Mouse (Mus musculus): Measurements from ENCODE around the gene Gm28230. TPM values are rescaled to one million over a fixed set of nuclear protein-coding genes. Genes with fewer than 3 reads are reported as not detected.

Gene Gm28230
- total RNA-seq, 2 experiments from 2014 or later = not detected

- no peak for ATAC-seq (replicated peaks; ENCODE audit: low FRiP score, poor library complexity, severe bottlenecking)
These were observed 6.1 kb upstream of the Gm28230 start for GRCm38 (mm10) chr2:74720384-74720783.

DNA sequence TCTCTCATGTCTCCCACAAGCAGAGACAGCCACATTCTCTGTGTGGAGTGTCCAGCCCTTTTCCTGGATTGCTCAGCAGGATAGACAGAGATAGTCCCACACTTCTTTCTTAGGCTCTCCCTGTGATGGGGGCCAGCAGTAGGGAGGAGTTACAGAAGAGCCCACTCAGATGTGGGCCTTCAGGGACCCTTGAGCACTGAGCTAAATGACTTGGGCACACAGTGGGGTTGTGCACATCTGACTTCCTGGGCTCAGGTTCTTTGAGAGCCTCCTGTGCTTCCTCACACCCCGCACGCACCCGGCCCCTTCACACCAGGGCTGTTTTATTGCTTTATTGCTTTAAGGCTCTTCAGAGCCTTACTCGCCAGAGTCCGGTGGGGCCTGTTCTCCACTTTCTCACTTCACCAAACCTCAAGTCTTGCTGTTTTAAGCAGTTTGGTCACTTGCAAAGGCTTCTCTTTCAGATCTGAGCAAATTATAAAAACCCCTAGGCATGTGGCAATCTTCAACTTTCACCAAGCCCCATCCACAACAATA, 5.5 kb upstream of the Gm28230 start:
- ATAC-seq (replicated peaks; ENCODE audit: low FRiP score, poor library complexity, severe bottlenecking) = no peak

DNA sequence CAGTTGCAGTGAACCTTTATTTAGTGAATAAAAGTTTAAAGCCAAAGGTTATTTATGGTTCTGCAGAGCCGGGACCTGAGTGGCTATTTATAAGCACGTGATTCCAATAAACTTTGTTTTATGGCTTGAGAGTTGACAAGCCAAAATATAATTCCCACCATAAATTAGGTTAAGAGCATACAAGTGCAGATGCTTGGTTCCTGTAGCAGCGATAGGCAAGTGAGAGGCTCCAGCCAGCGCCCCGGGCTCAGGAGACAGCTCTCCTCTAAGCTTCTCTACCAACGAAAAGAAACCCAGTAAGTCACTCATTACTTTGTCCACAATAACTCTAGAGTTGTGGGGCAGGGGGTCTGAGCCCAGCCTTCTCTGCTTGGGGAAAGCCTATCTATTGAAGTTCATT, 4.6 kb upstream of the Gm28230 start:
- no peak for ATAC-seq (replicated peaks; ENCODE audit: low FRiP score, poor library complexity, severe bottlenecking)

- ATAC-seq (replicated peaks; ENCODE audit: low FRiP score, poor library complexity, severe bottlenecking) = no peak
These were observed 3.6 kb upstream of the Gm28230 start for GRCm38 (mm10) chr2:74722949-74723348.

DNA sequence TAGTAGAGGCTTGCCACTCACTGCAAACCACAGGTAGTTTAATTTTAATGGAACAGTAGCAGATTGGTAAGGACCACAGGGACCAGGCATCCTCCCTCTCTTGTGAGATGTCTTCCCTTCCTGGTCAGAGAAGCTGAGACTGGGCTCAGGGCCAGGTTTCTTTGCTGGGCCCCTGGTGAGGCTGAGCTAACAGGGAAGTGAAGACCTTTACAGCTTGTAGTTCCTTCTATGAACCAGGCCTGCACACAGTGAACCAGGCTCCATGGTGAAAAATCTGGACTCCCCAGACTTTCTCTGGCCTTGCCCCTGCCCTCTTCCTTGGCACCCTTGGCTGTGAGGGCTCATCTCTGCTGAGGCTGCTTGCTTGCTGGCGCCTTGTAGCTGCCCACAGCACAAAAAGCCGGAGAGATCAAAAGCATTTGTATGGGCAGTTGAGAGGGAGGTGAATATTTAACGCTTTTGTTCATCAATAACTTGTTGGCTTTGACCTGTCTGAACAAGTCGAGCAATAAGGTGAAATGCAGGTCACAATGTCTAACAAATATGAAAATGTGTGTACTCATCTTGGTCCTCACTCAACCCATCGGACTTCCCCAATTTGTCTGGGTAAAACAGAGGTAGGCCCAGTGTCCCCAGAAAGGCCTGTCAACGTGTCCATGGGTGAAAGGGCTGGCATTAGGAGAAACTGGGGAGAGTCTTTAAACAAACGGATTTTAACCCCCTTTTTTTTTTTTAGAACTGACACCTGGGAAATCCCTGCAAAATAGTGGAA, 2.1 kb upstream of the Gm28230 start:
- ATAC-seq (replicated peaks; ENCODE audit: low FRiP score, poor library complexity, severe bottlenecking) = no peak

- ATAC-seq (replicated peaks; ENCODE audit: low FRiP score, poor library complexity, severe bottlenecking) = no peak
These were observed 1.4 kb upstream of the Gm28230 start for GRCm38 (mm10) chr2:74725171-74725570.

DNA sequence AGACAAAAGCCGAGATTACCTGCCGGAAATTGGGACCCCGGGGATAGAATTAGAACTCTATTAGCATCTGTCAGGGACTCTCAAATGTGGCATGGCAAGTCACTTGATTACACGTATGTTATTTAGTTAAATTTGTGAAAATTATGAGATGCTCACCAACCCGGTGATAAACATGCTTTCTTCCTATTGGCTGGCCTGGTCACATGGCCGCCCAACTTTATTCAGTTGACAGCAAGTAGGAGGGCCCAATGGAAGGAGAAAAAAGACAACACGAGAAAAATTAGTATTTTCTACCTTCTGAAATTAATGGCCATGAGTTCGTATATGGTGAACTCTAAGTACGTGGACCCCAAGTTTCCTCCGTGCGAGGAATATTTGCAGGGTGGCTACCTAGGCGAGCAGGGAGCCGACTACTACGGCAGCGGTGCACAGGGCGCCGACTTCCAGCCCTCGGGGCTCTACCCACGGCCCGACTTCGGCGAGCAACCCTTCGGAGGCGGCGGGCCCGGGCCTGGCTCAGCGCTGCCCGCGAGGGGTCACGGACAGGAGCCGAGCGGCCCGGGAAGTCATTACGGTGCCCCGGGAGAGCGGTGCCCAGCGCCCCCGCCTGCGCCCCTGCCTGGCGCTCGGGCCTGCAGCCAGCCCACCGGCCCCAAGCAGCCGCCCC, 578 bp downstream of the Gm28230 start:
- ATAC-seq (replicated peaks; ENCODE audit: low FRiP score, poor library complexity, severe bottlenecking) = no peak

DNA sequence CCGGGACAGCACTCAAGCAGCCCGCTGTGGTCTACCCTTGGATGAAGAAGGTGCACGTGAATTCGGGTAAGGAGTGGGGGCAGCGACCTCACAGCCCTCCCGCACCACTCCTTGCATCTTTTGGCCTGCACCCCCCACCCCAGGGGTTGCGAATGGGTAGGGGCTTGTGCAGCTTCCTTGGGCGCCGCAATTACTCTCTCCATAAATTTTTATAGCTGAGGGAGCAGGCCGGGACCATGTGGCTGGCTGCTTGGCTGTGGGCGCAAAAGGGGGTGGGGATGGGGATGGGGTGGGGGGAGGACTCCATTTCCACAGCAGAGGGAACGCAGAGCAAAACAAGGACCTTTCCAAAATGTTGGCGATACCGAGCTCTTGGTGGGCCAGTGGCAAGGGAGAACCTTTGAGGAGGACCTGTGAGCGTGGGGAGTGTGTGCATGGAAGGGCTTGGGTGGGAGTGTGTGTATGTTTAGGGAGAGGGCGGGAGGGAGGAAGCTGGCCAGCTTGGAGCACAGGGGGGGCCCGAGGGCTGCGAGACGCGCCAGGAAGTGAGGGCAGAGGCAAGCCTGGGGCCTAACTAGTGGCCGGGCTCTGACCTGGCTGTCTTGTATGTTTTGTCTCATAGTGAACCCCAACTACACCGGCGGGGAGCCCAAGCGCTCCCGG, 1.2 kb downstream of the Gm28230 start:
- ATAC-seq (replicated peaks; ENCODE audit: low FRiP score, poor library complexity, severe bottlenecking) = no peak

DNA sequence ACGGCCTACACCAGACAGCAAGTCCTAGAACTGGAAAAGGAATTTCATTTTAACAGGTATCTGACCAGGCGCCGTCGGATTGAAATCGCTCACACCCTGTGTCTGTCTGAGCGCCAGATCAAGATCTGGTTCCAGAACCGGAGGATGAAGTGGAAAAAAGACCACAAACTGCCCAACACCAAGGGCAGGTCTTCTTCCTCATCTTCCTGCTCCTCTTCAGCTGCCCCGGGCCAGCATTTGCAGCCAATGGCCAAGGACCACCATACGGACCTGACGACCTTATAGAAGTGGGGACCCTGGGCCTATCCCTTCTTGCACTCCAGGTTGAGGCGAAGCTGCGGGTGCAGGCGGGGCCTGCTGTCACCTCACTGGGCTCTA, 1.8 kb downstream of the Gm28230 start:
- ATAC-seq (replicated peaks; ENCODE audit: low FRiP score, poor library complexity, severe bottlenecking) = no peak

DNA sequence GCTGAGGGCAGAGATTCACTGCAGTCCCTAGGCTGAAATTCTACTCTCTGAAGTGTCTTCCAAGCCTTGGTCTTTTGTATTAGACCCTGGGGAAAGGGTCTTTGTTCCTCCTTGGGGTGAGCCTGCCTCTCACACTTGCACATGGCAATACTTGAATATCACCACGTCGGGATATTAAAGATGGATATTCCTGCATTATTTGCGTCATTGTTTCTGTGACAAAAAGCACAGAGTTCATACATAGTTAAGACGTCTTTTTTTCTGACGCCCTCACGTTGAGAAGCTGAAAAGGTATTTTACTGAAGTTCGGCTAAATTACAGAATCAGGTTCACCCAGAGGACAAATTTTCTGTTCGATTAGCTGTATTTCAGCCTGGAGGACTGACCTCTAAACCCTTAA, 3.8 kb downstream of the Gm28230 start:
- no peak for ATAC-seq (replicated peaks; ENCODE audit: low FRiP score, poor library complexity, severe bottlenecking)

DNA sequence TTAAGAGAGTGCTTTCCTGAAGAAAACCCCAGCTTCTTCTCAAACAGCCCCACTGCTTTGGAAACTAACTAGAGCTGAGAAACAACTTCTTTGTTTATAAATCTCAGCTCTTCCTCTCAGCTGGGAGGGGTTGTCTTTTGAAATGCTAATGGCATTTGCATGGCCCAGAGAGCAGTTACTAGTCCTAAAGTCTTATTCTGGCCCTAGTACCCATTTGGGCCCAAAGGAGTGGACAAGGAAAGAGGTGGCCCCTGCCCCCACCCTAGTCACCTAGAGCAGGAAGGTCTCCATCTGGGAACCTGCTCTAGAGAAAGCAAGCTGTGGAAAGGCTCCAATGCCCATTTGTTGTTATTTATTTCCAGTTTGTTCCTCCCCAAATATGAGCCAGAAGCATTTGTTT, 4.5 kb downstream of the Gm28230 start:
- no peak for ATAC-seq (replicated peaks; ENCODE audit: low FRiP score, poor library complexity, severe bottlenecking)

- no peak for ATAC-seq (replicated peaks; ENCODE audit: low FRiP score, poor library complexity, severe bottlenecking)
These were observed 5.4 kb downstream of the Gm28230 start for GRCm38 (mm10) chr2:74731799-74732512.

DNA sequence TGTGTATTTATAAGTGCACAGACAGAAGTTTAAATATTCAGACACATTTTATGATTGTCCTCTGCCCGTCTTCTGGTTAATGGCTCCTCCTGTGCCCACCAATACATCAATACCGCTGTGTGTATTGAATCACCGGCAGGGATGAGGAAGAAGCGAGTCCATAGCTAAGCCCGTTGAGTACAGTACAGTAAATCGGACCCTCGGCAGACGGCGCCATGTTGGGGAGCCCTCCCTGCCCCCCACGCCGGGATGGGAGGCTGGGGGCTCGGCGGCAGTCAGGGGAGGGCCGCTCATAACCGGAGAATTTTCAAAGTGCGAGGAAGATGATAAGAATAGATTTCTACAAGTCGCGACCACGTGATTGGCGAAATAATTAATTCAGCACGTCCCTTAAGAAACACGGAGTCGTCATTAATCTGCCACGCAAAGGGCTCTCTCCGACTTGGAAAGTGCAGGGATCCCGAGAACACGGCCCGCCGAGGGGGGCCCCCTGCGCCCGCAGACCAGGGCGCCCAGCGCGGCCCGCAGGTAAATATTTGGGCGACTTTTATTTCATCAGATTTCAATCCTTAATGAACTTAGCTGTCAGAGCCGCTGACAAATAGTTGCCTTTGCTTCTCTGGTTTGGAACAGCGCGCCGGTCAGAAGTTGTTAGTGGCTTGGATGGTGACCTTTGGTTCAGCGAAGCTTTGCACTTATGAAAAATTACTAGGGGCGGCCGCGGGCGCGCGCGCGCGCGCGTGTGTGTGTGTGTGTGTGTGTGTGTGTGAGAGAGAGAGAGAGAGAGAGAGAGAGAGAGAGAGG, 6.2 kb downstream of the Gm28230 start:
- ATAC-seq (replicated peaks; ENCODE audit: low FRiP score, poor library complexity, severe bottlenecking) = no peak

GRCm38 (mm10) chr2:74733317-74733661, 6.8 kb downstream of the Gm28230 start:
- ATAC-seq (replicated peaks; ENCODE audit: low FRiP score, poor library complexity, severe bottlenecking) = no peak

- ATAC-seq (replicated peaks; ENCODE audit: low FRiP score, poor library complexity, severe bottlenecking) = no peak
These were observed 7.2 kb downstream of the Gm28230 start for GRCm38 (mm10) chr2:74733765-74734164.

DNA sequence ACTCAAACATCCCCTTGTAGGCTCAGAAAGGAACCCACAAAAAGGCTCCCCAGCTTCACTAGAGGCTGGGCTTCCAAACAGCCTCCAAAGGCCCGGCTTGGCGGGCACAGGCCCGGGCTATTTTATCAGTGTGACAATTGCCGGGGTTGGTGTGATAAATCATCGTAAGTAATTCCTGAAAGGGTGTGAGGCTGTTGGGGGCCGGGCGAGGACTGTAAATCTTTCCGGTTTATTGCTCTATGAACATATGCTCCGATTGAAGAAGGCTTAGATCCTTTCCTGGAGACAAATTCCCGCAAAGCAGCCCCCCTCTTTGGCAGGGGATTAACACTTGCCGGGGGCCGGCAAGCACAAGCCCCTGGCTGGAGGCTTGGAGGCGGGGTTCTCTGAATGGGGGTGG, 7.9 kb downstream of the Gm28230 start:
- ATAC-seq (replicated peaks; ENCODE audit: low FRiP score, poor library complexity, severe bottlenecking) = no peak

DNA sequence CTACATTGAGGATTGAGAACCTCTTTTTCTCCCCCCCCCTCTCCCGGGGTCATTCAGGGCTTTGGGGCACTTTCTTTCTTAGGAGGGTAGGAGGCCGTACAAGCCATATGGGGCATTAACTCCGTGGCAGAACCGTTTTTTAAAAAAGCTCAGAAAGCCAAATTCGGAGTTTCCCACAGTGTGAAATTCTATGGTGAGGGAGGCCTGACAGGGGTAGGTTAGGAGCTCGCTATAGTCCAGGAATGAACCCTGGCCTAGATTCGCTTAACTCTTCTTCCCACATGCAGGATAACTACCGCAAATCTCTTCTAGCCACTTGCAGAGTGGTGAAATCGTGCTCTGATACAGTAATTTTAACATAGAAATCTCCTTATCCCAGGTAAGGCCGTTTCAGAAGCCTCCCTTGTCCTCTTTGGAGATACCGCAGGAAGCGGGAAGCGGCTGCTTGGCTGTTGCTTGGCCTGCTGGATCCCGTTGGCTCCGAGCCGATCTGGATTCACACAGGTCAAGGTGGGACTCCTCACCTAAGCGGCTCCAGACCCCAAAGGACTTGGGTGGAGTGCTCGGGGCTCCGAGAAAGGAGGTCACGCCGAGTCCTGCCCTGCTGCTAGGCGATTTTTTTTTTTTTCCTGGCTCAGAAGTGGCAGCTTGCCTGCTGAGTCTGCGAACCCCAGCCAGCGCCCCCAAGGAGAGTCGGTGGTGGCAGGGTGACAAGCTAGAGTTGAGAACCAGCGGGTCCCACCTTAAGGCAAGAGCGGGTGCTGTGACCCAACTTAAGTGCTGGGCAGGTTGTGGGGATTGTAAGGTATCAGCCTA, 8.7 kb downstream of the Gm28230 start:
- ATAC-seq (replicated peaks; ENCODE audit: low FRiP score, poor library complexity, severe bottlenecking) = no peak

GRCm38 (mm10) chr2:74735851-74736687, 9.5 kb downstream of the Gm28230 start:
- ATAC-seq (replicated peaks; ENCODE audit: low FRiP score, poor library complexity, severe bottlenecking) = no peak
